Mouse (Mus musculus) forebrain, postnatal 0 days (tissue): ENCODE data around the gene Dsn1. TPM values are rescaled to one million over a fixed set of nuclear protein-coding genes. Genes with fewer than 3 reads are reported as not detected.

Experiments
- ATAC-seq: fragments of 200-750 bp; cut with Nextera tagmentation; 2 replicates; pipeline ENCODE4 v1.8.0; 2017; ENCODE audit warnings: mild to moderate bottlenecking, moderate library complexity
- DNase-seq: peaks from one replicate; pipeline ENCODE4 v3.0.0-alpha.2; 2015
- H3K27ac ChIP-seq: fragments of 300-500 bp; sonication (generic); 2 replicates; pipeline ENCODE4 v1.5.1; 2014; ENCODE audit warnings: low read depth, mild to moderate bottlenecking, antibody characterized with exemption, low read length, moderate library complexity, mixed read lengths
- H3K27me3 ChIP-seq: fragments of 300-500 bp; sonication (generic); 2 replicates; pipeline ENCODE4 v1.6.1; 2014; ENCODE audit warnings: mild to moderate bottlenecking, low read length, mixed read lengths; ENCODE audit not compliant: insufficient read depth
- H3K36me3 ChIP-seq: fragments of 300-500 bp; sonication (generic); 2 replicates; pipeline ENCODE4 v1.6.1; 2014; ENCODE audit warnings: mild to moderate bottlenecking, moderate library complexity; ENCODE audit not compliant: insufficient read depth
- H3K4me1 ChIP-seq: fragments of 300-500 bp; sonication (generic); 2 replicates; pipeline ENCODE4 v1.6.1; 2014; ENCODE audit warnings: antibody characterized with exemption; ENCODE audit not compliant: insufficient read depth
- H3K4me2 ChIP-seq: fragments of 300-500 bp; sonication (generic); 2 replicates; pipeline ENCODE4 v1.6.1; 2014; ENCODE audit warnings: low read depth, mild to moderate bottlenecking, moderate library complexity
- H3K4me3 ChIP-seq: fragments of 300-500 bp; sonication (generic); 2 replicates; pipeline ENCODE4 v1.5.1; 2014; ENCODE audit warnings: low read depth, low read length, mixed read lengths
- H3K9ac ChIP-seq: fragments of 300-500 bp; sonication (generic); 2 replicates; pipeline ENCODE4 v1.6.1; 2014; ENCODE audit warnings: mild to moderate bottlenecking
- H3K9me3 ChIP-seq: fragments of 300-500 bp; sonication (generic); 2 replicates; pipeline ENCODE4 v1.6.1; 2016; ENCODE audit warnings: low read length
- CTCF ChIP-seq: sonication (generic); IDR thresholded peaks from 2 replicates; pipeline ENCODE4 v1.5.1; 2016; ENCODE audit warnings: antibody characterized with exemption, control low read depth, low read depth
- WGBS: fragments of 180-500 bp; shearing (Covaris S2); extraction: QIAGEN DNeasy Blood & Tissue Kit; methylation state at CpG from one replicate; pipeline ENCODE4 v1.1.7; 2014; 5-methylcytosine and 5-hydroxymethylcytosine counted together
- polyA plus RNA-seq: library from polyadenylated mRNA; unstranded; fragments of >200 nt; fragmentation: Nextera tagmentation; extraction: Ambion mirVana; gene quantifications from 2 replicates; pipeline ENCODE4 v1.2.1, GENCODE M21; 2015
- total RNA-seq: library from RNA; depleted of rRNA; stranded (reverse); fragments of >200 nt; gene quantifications from 2 replicates; pipeline ENCODE4 v1.2.3, GENCODE M21; 2014

Dsn1 gene
- total and polyA plus RNA-seq, 2 experiments from 2014 or later: 10.0 to 12.2 TPM

GRCm38 (mm10) chr2:157040649-157041046, 33.7 kb upstream of the Dsn1 start:
- no peak overlapping the region for H3K4me2 ChIP-seq
- no peak overlapping the region for H3K4me3 ChIP-seq
- no peaks in the 10 kb centered on the region for H3K4me1 ChIP-seq
- TF ChIP-seq CTCF: no peak
- ATAC-seq (no peak), DNase-seq (no peak)
- WGBS: 87% methylated on average over 17 of the region's 17 CpGs
- H3K36me3 ChIP-seq: peaks cover 62% of the 10 kb centered on the region
- no peak overlapping the region for H3K27ac ChIP-seq
- no peaks in the 10 kb centered on the region for H3K9me3 ChIP-seq
- H3K27me3 ChIP-seq: no peaks in the 10 kb centered on the region
- H3K9ac ChIP-seq: no peak overlapping the region

DNA sequence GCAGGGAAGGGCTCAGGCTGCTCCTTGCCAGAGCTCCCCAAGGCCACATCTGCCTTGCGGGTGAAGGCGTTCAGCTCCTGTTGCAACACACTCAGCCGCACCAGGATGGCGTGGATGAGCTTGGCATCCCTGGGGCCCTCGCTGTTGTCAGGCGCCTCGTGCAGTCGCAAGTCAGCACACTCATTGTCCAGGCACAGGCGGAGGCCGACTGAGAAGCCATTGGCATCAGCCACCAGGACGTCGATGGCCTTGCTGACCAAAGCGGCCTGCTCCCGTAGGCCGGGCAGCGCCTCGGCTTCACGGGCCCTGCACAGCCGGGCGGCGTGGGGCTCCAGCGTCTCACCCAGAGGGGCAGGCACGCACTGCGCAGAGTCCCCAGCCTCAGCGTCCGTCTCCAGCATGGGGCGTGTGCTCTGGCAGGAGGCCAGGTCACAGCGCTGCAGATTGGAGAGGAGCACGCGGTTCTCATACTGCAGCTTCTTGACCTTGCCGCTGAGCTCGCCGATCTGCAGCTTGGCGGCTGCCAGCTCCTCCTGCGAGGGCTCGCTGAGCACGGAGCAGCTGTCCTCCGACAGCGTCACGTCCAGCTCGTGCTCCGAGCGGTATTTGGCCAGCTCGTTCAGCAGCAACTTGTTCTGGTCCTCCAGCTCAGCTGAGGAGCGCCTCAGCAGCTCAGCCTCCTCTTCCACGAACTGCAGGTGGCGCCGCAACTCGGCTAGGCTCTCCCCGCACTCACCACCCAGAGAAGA, 33.1 kb upstream of the Dsn1 start:
- no peak for TF ChIP-seq CTCF
- H3K4me3 ChIP-seq: no peak overlapping the region
- no peaks in the 10 kb centered on the region for H3K4me1 ChIP-seq
- no peak overlapping the region for H3K9ac ChIP-seq
- peaks cover 62% of the 10 kb centered on the region for H3K36me3 ChIP-seq
- ATAC-seq: peak; percentile 38
- H3K4me2 ChIP-seq: no peak overlapping the region
- H3K27me3 ChIP-seq: no peaks in the 10 kb centered on the region
- H3K27ac ChIP-seq: no peak overlapping the region
- no peaks in the 10 kb centered on the region for H3K9me3 ChIP-seq
- 84% methylated on average over 48 of the region's 50 CpGs for whole genome bisulfite sequencing
- peak; percentile 26 for DNase-seq

DNA sequence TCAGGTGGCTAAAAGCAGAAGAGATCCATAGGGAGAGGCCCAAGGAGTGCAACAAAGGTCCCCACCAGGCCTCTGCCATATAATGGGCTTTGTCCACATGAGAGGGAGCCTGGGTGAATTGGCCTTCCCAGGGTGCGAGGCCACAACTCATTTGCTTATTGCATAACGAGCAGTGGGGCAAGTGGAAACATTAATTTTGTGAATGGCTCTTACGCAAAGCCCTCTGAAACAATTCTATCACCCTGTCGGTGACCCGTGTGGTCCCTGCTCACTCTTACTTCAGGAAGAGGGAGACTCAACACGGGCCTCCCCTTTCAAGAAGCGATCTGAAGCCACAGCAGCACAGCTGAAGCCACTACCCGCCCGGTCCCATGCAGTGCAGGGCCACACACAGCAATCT, 30.3 kb upstream of the Dsn1 start:
- H3K9me3 ChIP-seq: no peaks in the 10 kb centered on the region
- H3K27me3 ChIP-seq: no peaks in the 10 kb centered on the region
- no peak for TF ChIP-seq CTCF
- no peak overlapping the region for H3K9ac ChIP-seq
- DNase-seq (no peak), ATAC-seq (no peak)
- H3K4me1 ChIP-seq: no peaks in the 10 kb centered on the region
- H3K4me2 ChIP-seq: no peak overlapping the region
- no peak overlapping the region for H3K4me3 ChIP-seq
- no peak overlapping the region for H3K27ac ChIP-seq
- 37% methylated on average over 9 of the region's 9 CpGs for WGBS
- H3K36me3 ChIP-seq: peaks cover 73% of the 10 kb centered on the region

DNA sequence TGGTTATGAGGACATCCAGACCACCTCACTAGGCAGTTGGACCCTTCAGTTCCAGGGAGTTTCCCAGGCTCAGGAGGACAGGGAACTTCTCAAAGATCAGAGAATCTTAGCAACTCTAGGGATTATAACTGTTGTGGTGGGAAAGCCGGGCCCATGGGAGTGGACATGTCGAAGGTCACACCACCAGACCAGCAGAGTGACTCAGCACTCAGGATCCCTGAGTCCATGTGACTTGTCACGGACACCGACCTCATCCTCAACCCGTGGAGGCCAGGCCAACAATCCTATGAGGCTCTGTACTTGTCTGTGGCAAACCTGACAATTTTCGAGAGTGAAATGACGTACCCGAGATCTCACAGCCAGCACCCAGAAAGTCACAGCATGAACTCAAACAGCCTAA, 29.4 kb upstream of the Dsn1 start:
- Histone ChIP-seq H3K27me3 (no peaks in the 10 kb centered on the region), H3K9ac (no peak overlapping the region), H3K27ac (no peak overlapping the region), H3K4me1 (no peaks in the 10 kb centered on the region), H3K4me2 (no peak overlapping the region), H3K36me3 (peaks cover 70% of the 10 kb centered on the region), H3K4me3 (no peak overlapping the region), H3K9me3 (no peaks in the 10 kb centered on the region)
- TF ChIP-seq CTCF: no peak
- ATAC-seq: no peak
- DNase-seq: no peak
- WGBS: 93% methylated on average over 8 of the region's 8 CpGs

DNA sequence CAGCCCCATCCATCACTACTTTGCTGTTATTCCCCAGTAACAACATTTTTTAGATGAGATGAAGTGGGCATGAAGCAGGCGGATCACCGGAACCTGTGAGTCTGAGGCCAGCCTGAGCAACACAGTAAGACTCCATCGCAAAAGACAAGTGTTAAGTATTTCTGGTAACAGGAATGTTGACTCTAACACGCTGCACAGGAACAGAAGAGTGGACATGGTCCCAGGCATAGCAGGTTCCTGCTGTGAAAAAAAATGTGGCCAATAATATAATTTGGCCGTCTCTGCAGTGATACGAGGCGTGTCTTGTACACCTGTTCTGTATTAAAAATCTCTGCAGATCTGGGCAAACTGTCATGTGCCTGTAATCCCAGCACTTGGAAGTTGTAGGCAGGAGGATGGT, 28.4 kb upstream of the Dsn1 start:
- WGBS: 90% methylated on average over 7 of the region's 7 CpGs

GRCm38 (mm10) chr2:157030804-157031203, 23.9 kb upstream of the Dsn1 start:
- no peak overlapping the region for H3K27ac ChIP-seq
- H3K4me3 ChIP-seq: no peak overlapping the region
- H3K9me3 ChIP-seq: no peaks in the 10 kb centered on the region
- no peak overlapping the region for H3K9ac ChIP-seq
- WGBS: 46% methylated on average over 9 of the region's 9 CpGs
- ATAC-seq (peak; percentile 84), DNase-seq (peak; percentile 86)
- no peak overlapping the region for H3K4me2 ChIP-seq
- no peaks in the 10 kb centered on the region for H3K4me1 ChIP-seq
- peak; percentile 89 for TF ChIP-seq CTCF
- H3K36me3 ChIP-seq: peaks cover 81% of the 10 kb centered on the region
- no peaks in the 10 kb centered on the region for H3K27me3 ChIP-seq

More for the DNA sequence above, 28.4 kb upstream of the Dsn1 start:
- no peak overlapping the region for H3K9ac ChIP-seq
- TF ChIP-seq CTCF: no peak
- H3K4me3 ChIP-seq: no peak overlapping the region
- DNase-seq (no peak), ATAC-seq (no peak)
- H3K36me3 ChIP-seq: peaks cover 68% of the 10 kb centered on the region
- H3K27ac ChIP-seq: no peak overlapping the region
- H3K4me1 ChIP-seq: no peaks in the 10 kb centered on the region
- no peaks in the 10 kb centered on the region for H3K27me3 ChIP-seq
- H3K9me3 ChIP-seq: no peaks in the 10 kb centered on the region
- H3K4me2 ChIP-seq: no peak overlapping the region

GRCm38 (mm10) chr2:157028261-157028660, 21.3 kb upstream of the Dsn1 start:
- H3K27ac ChIP-seq: no peak overlapping the region
- no peak overlapping the region for H3K4me2 ChIP-seq
- WGBS: 92% methylated on average over 4 of the region's 4 CpGs
- no peaks in the 10 kb centered on the region for H3K4me1 ChIP-seq
- DNase-seq: no peak
- H3K9me3 ChIP-seq: no peaks in the 10 kb centered on the region
- no peak overlapping the region for H3K9ac ChIP-seq
- H3K4me3 ChIP-seq: no peak overlapping the region
- ATAC-seq: no peak
- peaks cover 80% of the 10 kb centered on the region for H3K36me3 ChIP-seq
- no peaks in the 10 kb centered on the region for H3K27me3 ChIP-seq
- no peak for TF ChIP-seq CTCF
